Mouse (Mus musculus) adrenal gland, postnatal 25 days (tissue): ENCODE measurements around the gene Flii. TPM values are rescaled to one million over a fixed set of nuclear protein-coding genes. Genes with fewer than 3 reads are reported as not detected.

Experiments
- DNase-seq: peaks from one replicate; pipeline ENCODE4 v3.0.0; 2021; ENCODE audit warnings: mixed read lengths
- long read RNA-seq: library from polyadenylated mRNA; stranded (forward); transcript quantifications from one replicate; pipeline ENCODE4 v2.0.0, GENCODE M21; 2021
- total RNA-seq: library from RNA; stranded (reverse); gene quantifications from 2 replicates; pipeline ENCODE4 v1.2.3, GENCODE M21; 2021

Gene Flii
- 167 and 175 TPM in 2 replicates for total RNA-seq
- long read RNA-seq, full-length matches to known transcripts, result 51 of 110 reads
- long read RNA-seq, partial matches to known transcripts, result 33 of 110 reads
- long read RNA-seq, other reads (novel, unspliced or antisense), result 26 of 110 reads

DNA sequence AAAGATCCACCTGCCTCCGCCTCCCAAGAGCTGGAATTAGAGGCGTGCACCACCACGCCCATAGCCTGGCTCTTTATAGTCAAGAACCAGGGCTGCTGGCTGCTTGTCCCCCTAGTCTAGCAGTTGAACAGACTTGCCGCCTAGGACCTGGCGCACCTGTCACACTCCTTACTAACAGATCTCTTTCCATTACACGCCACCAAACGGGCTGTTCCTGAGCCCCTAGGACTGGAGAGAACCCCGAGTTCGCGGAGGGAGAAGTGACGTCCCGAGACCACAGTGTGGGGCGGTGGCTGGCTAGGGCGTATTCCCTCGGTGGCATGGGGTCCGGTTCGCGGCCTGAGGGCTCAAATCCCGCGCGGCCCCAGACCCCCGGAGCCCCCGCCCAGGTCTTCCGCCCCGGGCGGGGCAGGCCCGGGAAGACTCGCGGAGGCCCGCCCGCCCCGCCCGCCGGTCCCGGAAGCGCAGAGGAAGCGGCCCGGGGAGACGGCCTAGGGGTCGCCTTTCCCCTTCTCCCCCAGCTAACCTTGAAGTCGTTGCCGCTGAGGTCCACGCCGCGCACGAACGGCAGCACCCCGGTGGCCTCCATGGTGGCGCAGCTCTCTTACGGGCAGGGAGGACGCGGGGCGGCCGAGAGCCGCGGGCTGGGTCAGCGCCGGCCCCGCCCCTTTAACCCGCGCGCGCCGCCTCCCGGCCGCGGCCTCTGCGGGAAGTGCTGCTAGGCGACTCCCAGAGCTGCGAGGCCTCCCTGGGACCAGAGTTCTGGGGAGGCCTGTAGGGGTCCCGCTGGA lies at the start of gene Flii:
TSS of gene Flii (minus strand) at position 663 of the 791 bp plus-strand sequence.
- DNase-seq, result peak; percentile 87

DNA sequence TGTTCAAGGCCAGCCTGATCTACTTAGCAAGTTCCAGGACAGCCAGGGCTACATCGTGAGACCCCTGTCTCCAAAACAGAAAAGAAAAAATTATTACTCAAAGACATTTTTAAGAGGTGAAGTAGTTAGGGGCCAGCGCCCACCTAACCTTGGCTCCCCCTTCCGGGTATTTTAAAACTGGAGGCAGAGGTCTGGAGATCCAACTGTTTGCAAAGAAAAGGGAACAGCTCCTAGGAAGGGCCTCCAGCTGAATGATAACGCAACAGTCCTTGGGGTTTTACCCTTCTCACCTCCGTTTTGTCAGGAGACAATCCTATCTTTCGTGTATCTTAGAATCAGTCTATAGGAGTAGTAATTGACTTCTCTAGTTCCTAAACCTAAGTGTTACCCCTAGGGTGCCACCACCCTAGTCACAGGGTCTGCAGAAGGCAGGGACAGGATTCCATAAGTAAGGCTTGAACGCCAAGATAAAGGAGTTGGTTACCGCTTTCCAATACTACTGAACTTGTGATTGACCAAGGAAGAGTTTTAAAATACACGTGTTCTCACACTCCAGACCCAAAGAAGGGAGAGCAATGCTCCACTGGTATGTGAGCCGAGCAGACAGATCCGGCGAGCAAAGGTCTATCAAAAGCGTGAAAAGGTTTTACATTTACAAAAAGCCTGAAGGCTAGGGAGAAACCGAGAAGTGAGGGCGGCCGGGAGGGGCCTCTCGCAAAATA lies 49.2 kb upstream of the Flii start:
- DNase-seq, result no peak

DNA sequence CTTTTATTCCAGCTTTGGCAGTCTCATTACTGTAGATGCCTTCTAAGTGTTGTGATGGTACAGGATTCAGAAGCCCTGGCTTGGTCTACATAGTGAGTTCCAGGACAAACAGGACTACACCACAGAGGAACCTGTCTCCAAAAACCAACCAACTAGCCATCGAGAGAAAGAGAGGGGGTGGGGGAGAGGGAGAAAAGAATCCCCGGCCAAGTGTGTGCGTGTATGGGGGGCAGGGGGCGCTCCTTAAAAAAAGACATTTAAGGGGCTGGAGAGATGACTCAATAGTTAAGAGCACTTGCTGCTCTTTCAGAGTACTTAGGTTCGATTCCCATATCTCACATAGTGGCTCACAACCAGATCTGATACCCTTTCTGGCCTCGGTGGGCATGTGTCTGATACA lies 48.5 kb upstream of the Flii start:
- DNase-seq, result no peak

DNA sequence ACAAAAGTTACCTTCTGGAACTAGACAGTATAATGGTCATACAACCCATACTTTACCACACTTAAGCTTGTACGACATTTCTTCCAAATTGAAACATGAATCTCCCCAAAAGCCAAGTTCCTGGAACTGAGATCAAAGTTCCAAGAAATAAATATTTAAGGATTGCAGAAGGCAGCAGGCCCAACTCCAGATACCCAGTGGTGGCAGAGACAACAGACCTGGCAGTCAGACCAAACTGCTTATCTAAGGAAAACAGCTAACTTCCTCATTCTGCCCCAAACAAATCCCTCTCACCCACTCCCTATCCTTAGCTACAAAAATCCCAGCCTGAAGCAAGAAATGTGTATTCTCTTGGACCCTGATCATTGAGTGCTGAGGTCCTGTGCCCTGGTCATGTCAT lies 47.8 kb upstream of the Flii start:
- no peak for DNase-seq

DNA sequence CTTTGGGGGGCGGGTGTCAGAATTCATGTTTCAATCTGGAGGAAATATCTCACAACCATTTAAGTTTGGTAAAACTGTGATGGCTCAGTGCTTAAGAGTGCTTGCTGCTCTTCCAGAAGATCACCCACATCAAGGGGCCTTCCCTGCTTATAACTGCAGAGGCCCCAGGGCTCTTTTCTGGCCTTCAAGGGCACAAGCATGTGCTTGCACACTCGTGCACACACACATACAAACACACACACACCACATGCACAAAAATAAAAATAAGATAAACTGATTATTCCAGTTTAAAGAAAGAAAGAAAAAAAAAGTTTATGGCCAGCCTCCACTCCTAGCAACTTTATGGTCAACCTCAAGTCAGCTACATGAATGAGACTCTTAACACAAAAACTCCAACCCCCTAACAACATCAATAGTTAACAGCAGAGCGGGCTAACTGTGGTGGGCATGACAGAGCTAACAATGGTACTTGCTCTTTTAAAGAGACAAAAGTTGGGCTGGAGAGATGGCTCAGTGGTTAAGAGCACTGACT lies 47.2 kb upstream of the Flii start:
- DNase-seq, result no peak

DNA sequence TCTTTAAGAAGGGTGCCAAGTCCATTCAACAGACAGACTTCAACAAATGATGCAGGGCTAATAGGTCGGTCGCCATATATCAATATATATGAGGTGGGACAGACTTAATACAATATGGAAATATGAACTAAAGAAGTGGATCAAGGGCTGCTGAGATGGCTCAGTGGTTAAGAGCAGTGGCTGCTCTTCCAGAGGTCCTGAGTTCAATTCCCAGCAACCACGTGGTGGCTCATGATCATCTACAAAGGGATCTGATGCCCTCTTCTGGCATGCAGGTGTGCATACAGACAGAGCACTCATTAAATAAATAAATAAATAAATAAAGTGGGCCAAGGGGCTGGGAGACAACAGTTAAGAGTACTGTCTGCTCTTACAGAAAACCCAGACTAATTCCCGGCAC lies 45.1 kb upstream of the Flii start:
- no peak for DNase-seq

DNA sequence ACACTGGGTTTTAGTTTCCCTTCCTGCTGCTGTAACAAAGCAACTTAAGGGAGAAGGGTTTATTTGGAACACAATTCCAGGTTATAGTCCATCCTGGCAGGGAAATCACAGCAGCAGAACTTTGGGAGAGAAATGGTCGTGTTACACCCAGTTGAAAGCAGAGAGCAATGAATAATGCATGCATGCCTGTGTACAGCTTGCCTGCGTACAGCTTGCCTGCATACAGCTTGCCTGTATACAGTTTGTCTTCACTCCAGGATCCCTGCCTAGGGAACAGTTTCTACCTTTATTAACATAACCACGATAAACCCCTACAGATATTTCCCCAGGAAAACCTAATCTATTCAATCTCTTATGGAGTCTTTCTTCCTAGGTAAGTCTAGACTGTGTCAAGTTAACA lies 43.7 kb upstream of the Flii start:
- no peak for DNase-seq

DNA sequence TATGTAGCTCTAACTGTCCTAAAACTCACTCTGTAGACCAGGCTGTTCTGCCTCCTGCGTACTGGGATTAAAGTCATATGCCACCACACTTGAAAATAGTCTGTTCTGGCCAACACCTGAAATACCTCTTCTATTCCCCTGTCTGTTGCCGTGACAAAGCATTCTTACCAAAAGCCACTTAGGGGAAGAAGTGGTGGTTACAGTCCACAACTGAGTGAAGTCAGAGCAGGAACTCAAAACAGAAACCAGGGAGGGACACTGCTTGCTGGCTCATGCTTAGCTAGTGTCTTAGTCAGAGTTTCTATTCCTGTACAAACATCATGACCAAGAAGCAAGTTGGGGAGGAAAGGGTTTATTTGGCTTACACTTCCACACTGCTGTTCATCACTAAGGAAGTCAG lies 42.3 kb upstream of the Flii start:
- DNase-seq, result no peak

DNA sequence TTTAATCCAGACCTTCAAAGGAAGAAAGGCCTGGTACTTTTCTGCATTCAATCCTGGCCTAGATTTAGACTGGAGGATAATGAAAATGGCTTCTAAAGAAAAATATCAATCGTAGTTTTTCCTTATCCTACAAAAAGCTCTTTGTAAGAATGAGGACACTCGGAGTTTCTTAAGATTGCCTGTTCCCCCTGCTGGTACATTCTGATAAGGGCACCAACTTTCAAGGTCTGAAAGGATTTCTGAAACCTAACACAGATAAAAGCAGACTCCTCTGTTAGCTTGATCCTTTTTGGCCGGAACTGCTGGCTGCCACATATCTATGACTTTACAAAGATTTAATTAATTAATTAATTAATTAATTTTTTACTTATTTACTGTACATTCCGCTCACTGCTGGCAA lies 39.9 kb upstream of the Flii start:
- no peak for DNase-seq

DNA sequence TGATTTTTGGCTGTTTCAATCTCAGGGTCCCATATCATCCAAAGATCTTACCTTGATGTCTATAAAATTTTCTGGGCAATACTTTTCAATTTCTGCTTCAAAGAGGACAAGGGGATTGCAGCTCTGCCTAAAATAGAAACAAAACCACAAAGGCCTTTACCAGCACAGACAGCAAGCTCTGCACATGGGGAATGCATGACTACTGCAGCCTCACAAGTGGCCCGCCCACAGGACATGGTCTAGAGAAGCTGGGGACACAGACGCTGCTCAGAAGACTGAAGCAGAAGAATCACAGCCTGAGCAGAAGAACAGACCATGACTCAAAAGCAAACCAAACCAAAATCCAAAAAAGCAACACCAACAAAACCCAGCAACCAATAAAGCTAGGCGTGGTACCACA lies 34.6 kb upstream of the Flii start:
- no peak for DNase-seq

DNA sequence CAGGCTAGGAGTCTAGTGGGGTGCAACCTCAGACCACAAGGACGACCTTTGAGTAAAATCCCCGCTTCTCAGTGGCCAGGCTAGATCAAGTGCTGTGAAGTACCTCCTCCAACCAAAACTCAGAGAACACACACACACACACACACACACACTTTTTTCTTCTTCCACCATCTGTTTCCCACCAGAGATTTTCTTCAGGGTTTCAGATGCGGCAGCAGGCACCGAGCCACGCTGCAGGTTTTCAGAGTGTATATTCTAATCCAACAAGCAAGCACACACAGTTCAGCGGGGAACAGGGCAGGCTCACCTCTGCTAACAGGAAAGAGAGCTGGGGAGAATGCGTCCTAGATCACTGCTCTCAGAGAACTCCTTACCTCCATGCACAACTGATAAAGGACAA lies 28.5 kb upstream of the Flii start:
- no peak for DNase-seq

DNA sequence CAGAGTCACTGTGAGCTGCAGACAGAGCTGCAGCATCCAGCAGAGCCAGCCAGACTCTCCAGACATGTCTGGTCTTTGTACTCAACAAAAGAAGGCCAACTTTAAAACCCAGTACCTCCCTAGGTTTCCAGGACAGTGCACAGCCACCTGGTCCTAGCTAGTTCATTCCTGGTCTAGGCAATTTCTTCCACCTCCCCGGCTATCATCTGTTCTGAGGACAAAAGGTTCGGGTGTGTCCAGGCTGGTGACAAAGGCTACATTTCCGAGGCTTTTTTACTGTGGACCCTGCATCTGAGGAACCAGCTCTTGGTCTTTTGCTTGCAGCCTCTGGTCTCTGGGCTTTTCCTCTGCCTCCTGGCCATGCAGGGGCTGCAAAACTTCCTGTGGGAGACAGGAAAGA lies 13.3 kb upstream of the Flii start:
- no peak for DNase-seq

DNA sequence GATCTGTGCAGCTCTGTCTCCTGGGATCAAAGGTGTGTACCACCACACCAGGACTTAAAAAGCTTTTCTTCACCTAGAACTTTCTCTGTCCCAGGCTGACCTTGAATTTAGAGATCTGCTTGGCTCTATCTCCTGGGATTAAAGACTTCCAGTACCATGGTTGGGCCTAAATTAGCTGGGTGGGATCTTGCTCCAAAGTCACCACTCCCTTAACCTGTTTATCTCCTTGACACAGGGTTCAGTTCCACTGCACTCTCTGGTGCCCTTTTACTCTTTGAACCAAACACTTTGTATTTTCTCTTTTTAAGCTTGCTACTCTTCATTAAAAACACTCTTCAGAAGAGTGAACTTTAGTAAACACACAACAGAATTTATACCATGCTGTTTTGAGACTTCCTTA lies 10.4 kb upstream of the Flii start:
- no peak for DNase-seq

DNA sequence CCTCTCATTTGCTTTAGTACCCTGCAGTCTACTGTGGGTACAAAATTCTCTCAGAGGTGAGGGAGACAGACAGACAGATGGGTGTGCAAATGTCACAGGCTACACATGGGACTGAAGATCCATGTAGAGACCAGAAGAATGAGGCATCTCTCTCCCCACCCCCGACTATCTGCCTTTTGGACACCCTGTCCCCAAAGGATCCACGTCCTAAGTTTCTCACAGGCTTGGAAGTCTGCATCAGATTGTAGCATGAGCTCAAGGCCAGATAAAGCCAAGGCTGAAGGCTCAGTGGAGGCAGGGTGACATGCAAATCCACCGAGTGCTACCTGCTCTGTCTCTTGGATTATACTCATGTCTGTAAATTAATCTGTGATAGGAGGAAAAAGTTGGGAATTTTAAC lies 9.4 kb upstream of the Flii start:
- DNase-seq, result no peak

DNA sequence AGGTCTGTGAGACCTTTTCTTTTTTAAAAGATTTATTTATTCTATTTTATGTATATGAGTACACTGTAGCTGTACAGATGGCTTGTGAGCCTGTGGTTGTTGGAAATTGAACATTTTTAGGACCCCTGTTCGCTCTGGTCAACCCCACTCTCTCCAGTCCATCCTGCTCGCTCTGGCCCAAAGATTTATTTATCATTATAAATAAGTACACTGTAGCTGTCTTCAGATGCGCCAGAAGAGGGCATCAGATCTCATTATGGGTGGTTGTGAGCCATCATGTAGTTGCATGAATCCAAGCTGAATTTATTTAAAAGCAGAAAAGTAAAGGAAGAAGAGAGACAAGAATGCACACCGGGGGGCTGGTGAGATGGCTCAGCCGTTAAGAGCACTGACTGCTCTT lies 8.1 kb upstream of the Flii start:
- DNase-seq, result no peak

DNA sequence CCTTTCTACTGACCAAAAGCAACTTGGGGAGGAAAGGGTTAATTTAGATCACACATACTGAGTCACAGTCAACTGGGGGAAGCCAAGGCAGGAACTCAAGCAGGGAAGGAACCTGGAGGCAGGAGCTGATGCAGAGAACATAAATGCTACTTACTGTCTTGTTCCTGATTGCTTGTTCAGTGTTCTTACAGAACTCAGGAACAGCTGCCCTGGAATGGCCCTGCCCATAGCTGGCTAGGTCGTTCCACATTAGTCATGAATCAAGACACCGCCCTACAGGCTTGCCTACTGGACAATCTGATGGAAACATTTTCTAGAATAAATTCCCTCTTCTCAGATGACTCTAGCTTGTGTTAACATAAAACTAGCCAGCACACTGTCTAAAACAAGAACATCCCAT lies 7.1 kb upstream of the Flii start:
- no peak for DNase-seq

DNA sequence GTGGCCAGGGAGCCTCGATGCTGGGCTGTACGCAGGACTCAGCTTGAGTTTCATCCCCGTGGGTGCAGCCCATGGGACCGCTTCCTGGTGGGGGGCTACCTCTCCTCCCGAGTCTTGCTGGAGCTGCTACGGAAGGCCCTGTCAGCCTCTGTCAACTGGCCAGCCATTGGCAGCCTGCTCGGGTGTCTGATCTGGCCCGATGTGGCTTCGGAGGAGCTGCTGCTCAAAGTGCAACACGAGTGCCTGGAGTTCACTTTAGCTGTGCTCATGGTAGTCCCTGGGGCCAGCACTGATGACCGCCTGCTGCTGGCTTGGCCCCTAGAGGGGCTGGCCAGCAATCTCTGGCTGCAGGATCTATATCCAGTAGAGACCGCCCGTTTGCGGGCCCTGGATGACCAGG lies 4.2 kb upstream of the Flii start:
- no peak for DNase-seq

DNA sequence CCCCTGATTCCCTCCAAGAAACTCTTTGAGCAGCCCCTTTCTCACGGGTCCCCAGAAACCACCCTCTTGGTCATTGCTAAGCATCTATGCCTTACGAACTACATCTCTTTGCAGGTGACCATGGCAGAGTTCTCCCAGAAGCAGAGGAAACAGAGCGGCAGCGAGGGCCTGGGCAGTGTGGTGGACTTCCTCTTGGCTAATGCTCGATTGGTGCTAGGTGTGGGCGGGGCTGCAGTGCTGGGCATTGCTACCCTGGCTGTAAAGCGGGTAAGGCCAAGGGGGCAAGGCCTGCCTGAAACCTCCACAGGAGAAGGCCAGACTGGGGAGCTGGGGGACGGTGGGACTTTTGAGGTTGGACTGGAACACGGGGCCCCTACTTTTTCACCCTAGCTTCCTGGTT lies 3.1 kb upstream of the Flii start:
- DNase-seq, result no peak

DNA sequence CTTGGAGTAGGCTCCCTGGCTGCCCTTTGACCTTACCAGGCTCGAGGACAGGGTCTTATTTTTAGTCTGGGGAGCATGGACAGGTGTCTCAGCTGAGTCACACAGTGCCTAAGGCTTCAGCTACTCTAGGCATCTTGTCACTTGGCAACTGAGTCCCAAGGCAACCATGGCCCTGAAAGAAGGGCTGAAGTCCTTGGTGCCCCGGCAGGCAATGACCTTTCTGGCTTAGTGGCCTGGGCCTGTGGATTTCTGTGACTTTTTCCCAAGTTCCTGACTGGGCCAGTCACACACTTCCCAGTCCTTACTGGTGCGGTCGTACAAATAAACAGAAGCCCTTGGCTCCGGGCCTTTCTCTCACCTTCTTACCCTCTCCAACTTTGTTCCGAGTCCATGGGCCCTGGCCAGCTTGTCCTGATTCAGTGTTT lies 2.2 kb upstream of the Flii start:
- peak; percentile 35 for DNase-seq

DNA sequence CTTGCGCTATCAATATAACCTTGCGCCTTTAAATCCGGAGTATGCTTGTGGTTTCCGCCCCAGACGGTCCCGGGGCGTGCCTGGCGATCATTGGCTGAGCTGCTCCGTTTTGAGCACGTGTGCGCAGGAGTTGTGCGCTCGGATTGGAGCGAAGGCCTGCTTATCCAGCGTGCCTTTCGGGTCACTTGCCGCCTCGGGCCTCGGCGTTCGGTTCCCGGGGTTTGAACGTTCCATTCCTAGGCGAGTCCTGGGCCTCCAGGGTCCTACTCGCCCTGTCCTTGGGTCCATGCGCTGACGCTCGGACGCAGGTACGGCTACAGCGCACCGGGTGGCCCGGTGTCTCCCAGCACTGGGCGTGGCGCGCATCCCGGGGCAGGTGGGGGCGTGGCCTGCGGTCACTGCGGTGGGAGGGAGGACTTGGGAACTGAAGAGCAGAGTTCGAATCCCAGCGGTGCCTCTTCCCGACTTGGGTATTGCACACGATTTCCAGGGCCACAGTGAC lies 1.2 kb upstream of the Flii start, which contains the start of gene Mief2:
TSS of gene Mief2 (plus strand) at position 139 of the 502 bp plus-strand sequence.
- DNase-seq, result peak; percentile 93

DNA sequence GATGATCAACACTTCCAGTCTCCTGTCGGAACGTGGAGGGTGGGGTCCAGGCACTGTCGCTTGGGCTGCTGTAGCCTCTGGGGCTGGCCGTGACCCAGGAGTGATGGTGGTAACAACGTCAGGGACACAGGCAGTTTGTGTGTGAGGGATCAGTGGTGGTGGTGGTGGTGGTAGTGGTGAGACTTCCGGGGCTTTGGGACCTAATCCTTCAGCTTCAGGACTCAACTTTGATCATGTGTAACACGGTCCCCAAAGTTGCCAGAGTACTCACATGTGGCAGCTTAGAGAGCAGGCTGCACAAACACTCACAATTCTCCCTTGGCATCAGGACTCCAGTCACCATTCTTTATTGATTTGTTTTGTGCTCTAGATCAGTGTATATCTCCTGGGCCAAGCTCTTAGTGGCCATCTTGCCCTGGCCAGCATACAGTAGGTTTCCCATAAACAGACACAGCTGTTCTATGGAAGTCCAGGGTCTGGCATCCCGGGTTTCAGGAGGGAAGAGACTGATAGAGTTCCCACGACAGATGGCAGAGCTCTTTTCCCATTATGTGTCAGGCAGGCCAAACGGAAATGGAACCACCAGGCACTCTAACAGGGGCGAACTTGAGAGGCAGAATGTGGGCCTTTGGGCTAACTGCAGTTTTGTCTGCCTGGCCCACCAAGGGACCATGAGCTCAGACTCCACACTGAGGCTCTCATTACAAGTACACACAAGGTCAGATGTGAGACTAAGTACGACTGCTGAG lies 503 bp upstream of the Flii start:
- no peak for DNase-seq

DNA sequence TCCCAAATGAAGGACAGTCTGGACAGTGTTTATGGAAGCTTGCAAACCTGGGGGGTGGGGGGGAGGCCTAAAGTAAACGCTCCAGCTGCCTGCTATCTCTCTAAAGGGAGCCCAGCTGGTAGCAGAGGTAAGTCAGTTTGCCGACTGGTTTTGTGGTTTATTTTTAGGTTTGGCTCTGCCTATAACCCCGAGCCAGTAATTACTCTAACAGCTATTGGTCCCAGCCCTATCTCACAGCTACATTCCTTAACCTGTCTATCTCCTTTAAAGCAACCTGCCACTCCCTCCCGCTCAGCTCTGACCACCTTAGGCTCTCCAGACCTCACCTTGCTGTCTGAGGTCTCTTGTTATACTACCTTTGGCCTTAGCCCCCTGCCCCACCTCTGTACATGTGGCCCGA lies 7.8 kb downstream of the Flii start:
- no peak for DNase-seq
